Mouse (Mus musculus) small intestine, adult 2 months (tissue): ENCODE data around the gene Ppm1a. TPM values are rescaled to one million over a fixed set of nuclear protein-coding genes. Genes with fewer than 3 reads are reported as not detected.

ENCODE experiments used
- H3K27ac ChIP-seq: fragments of 200-500 bp; 2 replicates; pipeline ENCODE4 v1.5.1; 2012; ENCODE audit warnings: low read depth, low read length, control low read depth, inconsistent platforms; ENCODE audit not compliant: insufficient read depth
- H3K27me3 ChIP-seq: fragments of 200-500 bp; 2 replicates; pipeline ENCODE4 v1.6.1; 2012; ENCODE audit warnings: mild to moderate bottlenecking, moderate library complexity, low read length, inconsistent platforms; ENCODE audit not compliant: control insufficient read depth, insufficient read depth
- H3K36me3 ChIP-seq: fragments of 200-500 bp; 2 replicates; pipeline ENCODE4 v1.6.1; 2012; ENCODE audit warnings: mild to moderate bottlenecking, low read length, control low read depth, inconsistent platforms; ENCODE audit not compliant: control insufficient read depth, insufficient read depth
- H3K4me1 ChIP-seq: fragments of 200-500 bp; 2 replicates; pipeline ENCODE4 v1.6.1; 2012; ENCODE audit warnings: low read length, inconsistent platforms, mixed read lengths; ENCODE audit not compliant: control insufficient read depth, insufficient read depth, insufficient read length
- H3K4me3 ChIP-seq: fragments of 200-500 bp; 2 replicates; pipeline ENCODE4 v1.5.1; 2012; ENCODE audit warnings: low read depth, mild to moderate bottlenecking, control low read depth, inconsistent platforms, low read length, moderate library complexity
- CTCF ChIP-seq: fragments of 200-500 bp; IDR thresholded peaks from 2 replicates; pipeline ENCODE4 v1.5.1; 2012; ENCODE audit warnings: low read depth, mild to moderate bottlenecking, control low read depth, inconsistent platforms, low read length, moderate library complexity, mixed read lengths; ENCODE audit not compliant: insufficient replicate concordance, insufficient read length; ENCODE audit errors: extremely low read depth
- POLR2A ChIP-seq: fragments of 200-500 bp; IDR thresholded peaks from 2 replicates; pipeline ENCODE4 v1.6.1; 2012; ENCODE audit warnings: low read depth, mild to moderate bottlenecking, control low read depth, inconsistent platforms, low read length, moderate library complexity
- WGBS: fragments of 180-500 bp; shearing (Covaris S2); methylation state at CpG from one replicate; pipeline ENCODE4 v1.1.7; 2018; 5-methylcytosine and 5-hydroxymethylcytosine counted together
- polyA plus RNA-seq: library from polyadenylated mRNA; depleted of rRNA; stranded (reverse); fragments of >200 nt; gene quantifications from 2 replicates; pipeline ENCODE4 v1.2.3, GENCODE M21; 2012

The Ppm1a gene
- polyA plus RNA-seq, 1 experiment, result 34.7 TPM

DNA sequence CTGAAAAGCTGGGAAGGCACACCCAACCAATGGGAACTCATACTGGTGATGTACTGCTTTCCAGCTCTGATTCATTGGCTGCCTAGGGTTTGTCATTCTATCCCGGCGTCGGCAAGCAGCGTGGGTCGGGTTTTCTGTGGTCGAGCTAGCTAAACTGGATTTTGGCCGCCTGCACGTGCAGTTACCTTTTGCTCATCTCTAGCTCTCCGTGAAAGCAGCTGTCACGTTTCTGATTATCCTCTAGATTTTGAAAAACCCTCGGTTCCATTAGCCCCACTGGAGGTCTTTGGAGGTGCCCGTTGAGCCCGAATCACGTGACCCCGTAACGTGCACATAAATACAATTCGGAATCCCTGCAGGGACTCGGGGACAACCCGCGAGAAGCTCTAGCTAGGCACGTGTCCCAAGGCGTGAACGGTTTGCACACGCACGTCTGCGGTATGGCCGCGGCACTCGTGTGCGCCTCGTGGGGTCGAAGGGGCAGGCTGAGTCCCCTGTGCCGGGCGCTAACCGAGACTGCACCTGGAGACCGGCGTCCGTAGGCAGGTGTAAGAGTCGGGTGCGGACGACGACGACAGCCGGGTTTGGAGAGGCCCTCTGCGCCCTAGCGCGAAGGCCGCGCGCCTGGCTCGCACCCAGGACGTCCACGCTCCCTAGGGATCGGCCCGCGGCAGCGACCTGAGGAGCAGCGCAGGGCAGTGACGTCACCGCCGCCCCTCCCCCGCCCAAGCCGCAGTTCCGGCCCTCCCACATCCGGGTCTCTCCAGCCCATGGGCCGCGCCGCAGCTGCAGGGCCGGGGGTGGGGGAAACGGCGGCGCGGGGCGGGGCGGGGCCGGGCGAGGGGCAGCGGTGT lies 3.3 kb downstream of the Ppm1a start:
- 1% methylated on average over 78 of the region's 78 CpGs for WGBS
- Histone ChIP-seq H3K4me3 (peak overlapping the region; percentile 96), H3K27ac (peak overlapping the region; percentile 95), H3K36me3 (no peaks in the 10 kb centered on the region), H3K27me3 (no peaks in the 10 kb centered on the region), H3K4me1 (peaks cover 8% of the 10 kb centered on the region; the same call in 1 of the 2 replicates)
- TF ChIP-seq POLR2A (peak; percentile 36; the same call in 1 of the 2 replicates), CTCF (no peak)

GRCm38 (mm10) chr12:72761230-72761648 lies 4.0 kb downstream of the Ppm1a start:
- WGBS, result 0% methylated on average over 46 of the region's 71 CpGs
- Histone ChIP-seq H3K4me3 (peak overlapping the region; percentile 96), H3K4me1 (peaks cover 8% of the 10 kb centered on the region; the same call in 1 of the 2 replicates), H3K27ac (peak overlapping the region; percentile 78; the same call in 1 of the 2 replicates), H3K36me3 (no peaks in the 10 kb centered on the region), H3K27me3 (no peaks in the 10 kb centered on the region)
- peak; percentile 8; the same call in 1 of the 2 replicates for TF ChIP-seq POLR2A
- TF ChIP-seq CTCF, result no peak

- H3K4me1 ChIP-seq, result peaks cover 8% of the 10 kb centered on the region; the same call in 1 of the 2 replicates
- WGBS, result under 1% methylated on average over 42 of the region's 43 CpGs
- H3K27me3 ChIP-seq, result no peaks in the 10 kb centered on the region
- H3K27ac ChIP-seq, result peak overlapping the region; percentile 78
- H3K4me3 ChIP-seq, result peak overlapping the region; percentile 96
- peak; percentile 53; the same call in 1 of the 2 replicates for TF ChIP-seq POLR2A
- no peak for TF ChIP-seq CTCF
- H3K36me3 ChIP-seq, result no peaks in the 10 kb centered on the region
These were observed 4.5 kb downstream of the Ppm1a start for GRCm38 (mm10) chr12:72761649-72762261.

DNA sequence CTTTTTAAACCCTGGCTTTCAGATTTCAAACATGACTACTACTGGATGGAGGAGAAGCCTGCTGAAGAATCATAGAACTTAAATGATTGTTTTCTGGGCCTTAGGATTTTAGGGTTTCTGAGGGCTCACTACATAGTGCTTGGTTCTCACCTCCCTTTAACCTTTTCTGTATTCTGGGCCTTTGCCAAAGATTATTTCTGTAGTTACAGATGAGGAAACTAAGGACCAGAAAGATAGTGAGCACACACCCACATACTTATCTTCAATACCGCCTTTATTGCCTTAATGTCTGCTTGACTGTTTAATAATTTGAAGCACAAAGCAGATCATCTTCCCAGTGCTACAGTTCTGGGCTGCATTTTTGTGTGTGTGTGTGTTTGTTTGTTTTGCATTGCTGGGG lies 5.2 kb downstream of the Ppm1a start:
- H3K27me3 ChIP-seq, result no peaks in the 10 kb centered on the region
- WGBS, result 5% methylated on average over 1 of the region's 1 CpGs
- no peak for TF ChIP-seq POLR2A
- TF ChIP-seq CTCF, result no peak
- peak overlapping the region; percentile 78 for H3K27ac ChIP-seq
- H3K4me1 ChIP-seq, result peaks cover 8% of the 10 kb centered on the region; the same call in 1 of the 2 replicates
- no peaks in the 10 kb centered on the region for H3K36me3 ChIP-seq
- no peak overlapping the region for H3K4me3 ChIP-seq

DNA sequence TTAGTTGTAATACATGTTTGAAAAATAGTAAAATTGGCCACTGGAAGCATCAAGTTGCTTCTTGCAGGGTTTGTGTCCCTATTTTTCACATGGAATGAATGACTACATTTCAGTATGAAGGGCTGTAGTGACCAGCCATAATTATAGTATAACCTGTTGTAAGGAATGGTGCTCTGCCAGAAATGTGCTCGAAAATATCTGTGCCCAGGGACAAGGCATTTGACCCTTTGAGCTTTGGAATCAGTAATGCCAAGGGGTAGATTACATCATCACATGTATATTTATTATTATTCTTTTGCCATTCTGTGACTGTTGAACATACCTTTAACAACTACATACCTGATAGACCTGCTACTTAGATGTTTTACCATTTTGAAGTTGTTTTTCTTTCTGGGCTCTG lies 5.9 kb downstream of the Ppm1a start:
- TF ChIP-seq POLR2A (no peak), CTCF (no peak)
- no peak overlapping the region for H3K4me3 ChIP-seq
- 14% methylated on average over 1 of the region's 1 CpGs for WGBS
- H3K36me3 ChIP-seq, result no peaks in the 10 kb centered on the region
- peak overlapping the region; percentile 37; the same call in 1 of the 2 replicates for H3K27ac ChIP-seq
- H3K4me1 ChIP-seq, result peaks cover 10% of the 10 kb centered on the region; the same call in 1 of the 2 replicates
- no peaks in the 10 kb centered on the region for H3K27me3 ChIP-seq

DNA sequence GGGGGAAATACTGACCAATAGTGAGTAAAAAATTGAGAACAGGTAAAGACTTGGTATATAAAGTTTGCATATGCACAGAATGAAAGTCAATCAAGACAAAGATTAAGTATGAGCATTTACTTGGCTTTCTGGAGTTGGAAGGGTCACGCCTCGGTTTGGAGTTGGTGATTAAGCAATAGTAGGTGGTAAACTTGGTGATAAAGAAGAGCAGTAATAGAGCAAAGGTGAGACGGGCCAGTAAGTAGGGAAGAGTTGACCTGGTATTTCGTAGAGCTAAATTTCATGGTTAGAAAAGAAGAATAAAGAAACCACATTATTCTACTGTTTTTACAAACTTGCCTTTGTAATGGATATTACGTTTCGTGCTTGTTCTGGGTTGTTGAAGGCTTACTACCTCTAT lies 10.6 kb downstream of the Ppm1a start:
- Histone ChIP-seq H3K36me3 (peaks cover 3% of the 10 kb centered on the region; the same call in 1 of the 2 replicates), H3K4me1 (peaks cover 18% of the 10 kb centered on the region; the same call in 1 of the 2 replicates), H3K4me3 (no peak overlapping the region), H3K27ac (no peak overlapping the region; the same call in 1 of the 2 replicates), H3K27me3 (no peaks in the 10 kb centered on the region)
- 41% methylated on average over 6 of the region's 6 CpGs for WGBS
- no peak for TF ChIP-seq POLR2A
- no peak for TF ChIP-seq CTCF
